Mouse (Mus musculus): Measurements from ENCODE around the gene Pxn.

Gene Pxn

GRCm38 (mm10) chr5:115506454-115507201 is at the start of gene Pxn:
Gene Pxn, plus strand, starts transcription at chr5:115506676.
- DNase-seq (ENCODE audit: low spot score in 2 of 2) = peak; percentile 93 to 94

GRCm38 (mm10) chr5:115458918-115459317 is 47.6 kb upstream of the Pxn start:
- no peak for DNase-seq (ENCODE audit: low spot score in 2 of 2)

GRCm38 (mm10) chr5:115464408-115465115 is 41.9 kb upstream of the Pxn start:
- DNase-seq (ENCODE audit: low spot score in 2 of 2) = no peak

GRCm38 (mm10) chr5:115465642-115466420 is 40.6 kb upstream of the Pxn start, which contains the start of gene Pla2g1b:
Gene Pla2g1b, plus strand, starts transcription at chr5:115466262.
- DNase-seq (ENCODE audit: low spot score in 2 of 2) = no peak

DNA sequence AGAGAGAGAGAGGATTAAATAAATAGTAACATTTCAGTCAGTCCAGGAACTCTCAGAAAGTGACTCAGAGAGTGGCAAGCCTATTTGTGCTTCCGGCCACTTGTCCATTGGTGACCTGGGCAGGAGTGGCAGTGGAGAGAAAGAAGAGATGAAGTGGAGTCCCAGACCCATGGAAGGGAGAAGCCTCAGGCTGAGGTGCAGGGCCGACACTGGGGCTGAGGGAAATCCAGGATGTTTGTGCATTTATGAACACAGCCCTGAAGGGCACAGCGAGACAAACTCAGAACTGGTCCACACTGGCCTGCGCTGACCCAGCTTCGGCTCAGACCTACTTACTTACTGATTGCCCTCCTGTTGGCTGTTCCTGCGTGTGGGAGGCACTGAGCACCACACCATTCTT is 36.7 kb upstream of the Pxn start:
- DNase-seq (ENCODE audit: low spot score in 2 of 2) = no peak

DNA sequence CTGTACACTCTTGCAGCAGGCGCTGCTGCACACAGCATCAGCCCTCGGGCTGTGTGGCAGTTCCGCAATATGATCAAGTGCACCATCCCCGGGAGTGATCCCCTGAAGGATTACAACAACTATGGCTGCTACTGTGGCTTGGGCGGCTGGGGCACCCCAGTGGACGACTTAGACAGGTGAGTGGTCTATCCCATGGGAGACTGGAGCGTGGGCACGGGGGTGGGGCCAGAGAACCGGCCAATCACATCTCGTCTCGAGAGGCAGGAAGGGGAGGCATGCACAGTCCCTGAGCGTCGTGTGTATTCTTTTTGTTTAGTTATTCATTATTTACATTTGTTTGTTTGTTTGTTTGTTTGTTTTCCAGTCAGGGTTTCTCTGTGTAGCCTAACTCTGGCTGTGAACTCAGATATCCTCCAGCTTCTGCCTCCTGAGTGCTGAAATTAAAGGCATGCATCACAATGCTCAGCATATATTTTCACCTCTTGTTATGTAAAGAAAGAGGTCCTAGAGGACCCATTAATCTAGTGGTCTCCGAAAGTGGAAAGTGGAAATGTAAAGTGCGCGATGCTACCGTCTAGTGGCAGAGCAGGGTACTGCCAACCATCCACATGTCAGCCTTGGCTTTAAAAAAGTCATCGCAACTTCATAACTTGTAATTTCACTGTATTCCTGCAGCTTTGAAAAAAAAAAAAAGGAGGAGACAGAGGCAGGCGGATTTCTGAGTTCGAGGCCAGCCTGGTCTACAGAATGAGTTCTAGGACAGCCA is 35.5 kb upstream of the Pxn start:
- DNase-seq (ENCODE audit: low spot score in 2 of 2) = peak; percentile 53 to 69

DNA sequence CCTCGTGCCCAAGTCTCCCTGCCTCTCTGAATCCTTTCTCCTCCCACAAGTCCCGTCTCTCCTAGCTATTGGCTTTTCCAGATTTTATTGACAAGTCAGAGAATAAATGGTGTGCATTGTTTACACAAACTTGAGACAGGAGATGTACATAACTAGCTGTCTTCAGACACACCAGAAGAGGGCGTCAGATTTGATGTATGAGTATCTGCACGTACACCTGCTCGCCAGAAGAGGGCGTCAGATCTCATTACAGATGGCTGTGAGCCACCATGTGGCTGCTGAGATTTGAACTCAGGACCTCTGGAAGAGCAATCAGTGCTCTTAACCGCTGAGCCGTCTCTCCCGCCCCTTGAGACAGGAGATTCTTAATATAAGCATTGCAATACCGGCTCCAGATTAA is 33.3 kb upstream of the Pxn start:
- no peak for DNase-seq (ENCODE audit: low spot score in 2 of 2)

DNA sequence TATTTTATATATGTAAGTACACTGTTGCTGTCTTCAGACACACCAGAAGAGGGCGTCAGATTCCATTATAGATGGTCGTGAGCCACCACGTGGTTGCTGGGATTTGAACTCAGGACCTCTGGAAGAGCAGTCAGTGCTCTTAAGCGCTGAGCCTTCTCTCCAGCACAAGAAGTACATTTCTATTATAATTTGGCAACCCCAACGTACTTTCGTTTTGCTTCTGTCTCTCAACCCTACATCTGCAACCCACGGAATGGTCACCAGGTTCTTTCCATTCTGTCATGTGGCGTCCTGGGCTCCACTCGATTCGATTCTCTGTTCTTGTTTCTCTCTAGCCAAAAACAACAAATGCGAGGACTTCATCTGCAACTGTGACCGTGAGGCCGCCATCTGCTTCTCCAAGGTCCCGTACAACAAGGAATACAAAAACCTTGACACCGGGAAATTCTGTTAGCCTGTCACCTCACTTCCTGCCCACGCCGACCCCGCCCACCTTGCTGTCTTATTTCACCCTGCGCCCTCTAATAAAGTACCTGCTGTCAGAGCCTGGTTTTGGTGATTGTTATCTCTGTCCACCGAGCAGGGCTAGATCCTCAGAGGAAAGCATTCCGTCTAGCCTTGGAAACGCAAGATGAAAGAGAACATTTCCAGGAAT is 32.2 kb upstream of the Pxn start:
- no peak for DNase-seq (ENCODE audit: low spot score in 2 of 2)

- DNase-seq (ENCODE audit: low spot score in 2 of 2) = peak in 1 of 2 experiments; percentile 22
Measured at GRCm38 (mm10) chr5:115475337-115476106, 31.0 kb upstream of the Pxn start.

DNA sequence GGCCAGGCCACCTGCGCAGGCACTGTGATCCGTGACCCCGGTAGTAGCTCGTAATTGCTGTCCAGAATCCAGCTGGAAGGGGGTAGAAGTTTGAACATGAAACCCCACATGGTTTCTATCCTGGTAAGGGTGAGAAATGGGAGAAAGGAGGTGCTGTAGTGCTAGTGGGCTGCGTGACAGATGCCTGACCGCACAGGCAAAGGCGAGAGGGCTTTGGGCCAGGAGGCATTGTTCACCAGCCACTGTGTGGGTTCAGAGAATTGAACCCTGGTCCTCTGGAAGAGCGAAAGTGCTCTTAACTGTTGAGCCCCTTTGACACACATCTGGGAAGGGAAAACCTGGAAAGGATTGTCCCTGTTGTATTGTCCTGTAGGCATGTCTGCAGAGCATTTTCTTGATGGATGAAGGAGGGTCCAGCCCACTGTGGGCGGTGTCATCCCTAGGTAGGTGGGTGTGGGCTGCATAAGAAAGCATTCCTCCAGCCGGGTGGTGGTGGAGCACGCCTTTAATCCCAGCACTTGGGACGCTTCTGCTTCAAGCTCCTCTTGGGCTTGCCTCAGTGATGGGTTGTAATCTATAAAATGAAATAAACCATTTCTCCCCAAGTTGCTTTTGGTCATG is 30.3 kb upstream of the Pxn start:
- DNase-seq (ENCODE audit: low spot score in 2 of 2) = no peak

DNA sequence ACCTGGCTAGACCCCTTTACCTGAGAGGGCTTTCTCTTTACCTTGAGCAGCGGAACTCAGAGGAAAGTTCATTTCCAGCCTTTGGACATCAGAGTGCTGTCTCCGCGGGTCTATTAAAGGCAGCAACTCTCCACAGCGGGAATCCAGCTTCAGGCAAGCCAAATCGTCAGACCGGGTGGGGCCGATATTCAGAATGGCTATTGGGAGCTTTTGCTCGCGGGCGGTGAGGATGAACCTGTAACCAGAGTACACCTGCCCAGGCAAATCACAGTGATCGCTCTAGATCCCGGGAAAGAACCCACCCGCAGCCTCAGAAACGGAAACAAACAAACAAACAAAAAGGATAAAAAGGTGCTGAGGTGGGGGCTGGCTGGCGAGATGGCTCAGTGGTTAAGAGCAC is 26.9 kb upstream of the Pxn start:
- no peak for DNase-seq (ENCODE audit: low spot score in 2 of 2)

- DNase-seq (ENCODE audit: low spot score in 2 of 2) = peak; percentile 17 to 30
Measured at GRCm38 (mm10) chr5:115480101-115480500, 26.4 kb upstream of the Pxn start.

GRCm38 (mm10) chr5:115482390-115483265 is 23.8 kb upstream of the Pxn start:
- DNase-seq (ENCODE audit: low spot score in 2 of 2) = no peak

DNA sequence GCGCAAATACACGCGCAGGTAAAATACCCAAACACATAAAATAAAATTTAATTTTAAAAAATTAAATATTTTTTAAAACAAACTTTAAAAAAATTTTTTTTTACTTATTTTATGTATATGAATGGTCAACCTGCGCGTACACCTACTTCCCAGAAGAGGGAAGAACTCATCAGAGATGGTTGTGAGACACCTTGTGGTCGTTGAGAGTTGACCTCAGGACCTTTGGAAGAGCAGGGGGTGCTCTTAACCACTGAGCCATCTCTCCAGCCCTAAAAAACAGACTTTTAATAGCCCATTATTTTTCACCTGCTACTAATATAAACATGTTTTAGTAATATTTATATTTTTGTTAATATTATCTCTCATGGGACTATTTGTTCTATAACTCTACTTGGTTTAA is 23.1 kb upstream of the Pxn start:
- no peak for DNase-seq (ENCODE audit: low spot score in 2 of 2)

- DNase-seq (ENCODE audit: low spot score in 2 of 2) = peak; percentile 61 to 68
Measured at GRCm38 (mm10) chr5:115483947-115484920, 22.2 kb upstream of the Pxn start, which contains the start of gene Sirt4. Gene Sirt4, minus strand, starts transcription at chr5:115484725.

- DNase-seq (ENCODE audit: low spot score in 2 of 2) = no peak
Measured at GRCm38 (mm10) chr5:115484996-115485395, 21.5 kb upstream of the Pxn start.

GRCm38 (mm10) chr5:115485489-115486205 is 20.8 kb upstream of the Pxn start:
- no peak for DNase-seq (ENCODE audit: low spot score in 2 of 2)

Data from natural killer cell, adult 2 months (primary cell).